Mouse (Mus musculus) spleen, postnatal 10 days (tissue): ENCODE measurements around the gene Mtcp1.

Source experiments
- DNase-seq, 2 experiments: peaks; one replicate each; pipeline ENCODE4 v3.0.0; 2021 to 2022; ENCODE audit warnings: low spot score in 2 of 2

The Mtcp1 gene

GRCm38 (mm10) chrX:75415936-75416785 is at the start of gene Mtcp1, which contains the start of the genes Cmc4 and Brcc3:
Mtcp1 (minus strand) TSS chrX:75416588.
Cmc4 (minus strand) TSS chrX:75416584.
Brcc3 (plus strand) TSS chrX:75416628.
- peak; percentile 84 to 92 for DNase-seq

DNA sequence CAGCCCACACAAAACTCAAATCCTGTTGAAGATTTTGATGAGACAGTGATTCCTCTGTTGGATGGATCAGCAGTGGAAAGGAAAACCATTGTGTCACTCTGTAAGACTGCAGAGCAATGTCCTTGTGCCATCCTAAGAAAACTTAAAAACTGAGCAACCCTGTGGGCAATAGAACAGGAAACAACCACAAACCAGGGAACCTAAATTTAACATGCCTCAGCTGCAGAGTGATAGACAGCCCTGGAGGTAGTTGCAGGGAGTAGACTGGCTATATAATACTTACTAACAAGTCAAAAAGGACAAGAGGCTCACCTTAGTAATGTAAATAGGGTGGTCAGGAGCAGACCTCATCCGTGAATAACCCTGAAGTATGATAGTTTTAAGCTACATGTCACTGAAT is 38.2 kb upstream of the Mtcp1 start:
- no peak for DNase-seq

GRCm38 (mm10) chrX:75409711-75410110 is 6.7 kb downstream of the Mtcp1 start:
- no peak for DNase-seq

GRCm38 (mm10) chrX:75403350-75403749 is 13.0 kb downstream of the Mtcp1 start:
- DNase-seq: no peak

DNA sequence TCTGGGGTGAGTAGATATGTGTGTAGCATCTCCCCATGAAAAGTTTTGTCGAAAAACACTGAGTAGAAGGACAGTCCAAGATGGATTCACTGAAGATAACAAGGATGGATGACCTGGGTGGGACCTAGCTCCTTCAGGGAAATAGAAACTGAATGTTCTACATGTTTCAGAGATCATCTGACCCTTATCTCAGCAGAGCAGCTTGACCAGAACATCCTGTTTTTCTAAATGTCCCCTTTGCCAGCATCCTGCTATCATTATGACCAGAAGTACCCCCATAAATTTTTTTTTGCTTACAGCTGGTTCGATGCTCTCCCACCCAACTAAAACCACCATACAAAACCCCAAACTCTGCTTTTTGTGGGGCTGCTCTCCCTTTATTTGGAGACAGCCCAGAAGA is 13.7 kb downstream of the Mtcp1 start:
- peak in 1 of 2 experiments; percentile 18 for DNase-seq

DNA sequence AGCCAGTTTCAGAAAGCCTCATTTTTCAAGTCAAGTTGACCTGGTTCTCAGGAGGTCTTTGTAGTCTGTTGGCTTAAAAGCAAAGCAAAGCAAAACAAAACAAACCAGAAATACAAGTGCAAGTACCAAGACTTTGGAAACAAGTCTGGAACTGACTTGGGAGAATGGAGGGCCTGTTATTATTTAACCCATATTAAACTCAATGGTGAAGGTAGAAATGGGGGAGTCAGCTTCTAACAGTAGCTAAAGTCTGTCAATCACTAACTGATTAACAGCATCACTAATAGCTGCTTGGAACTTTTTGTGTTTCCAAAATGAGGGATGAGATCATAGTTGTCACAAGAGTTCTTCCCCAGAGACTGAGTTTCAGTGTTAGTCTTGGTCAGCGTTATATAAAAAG is 16.9 kb downstream of the Mtcp1 start:
- DNase-seq: no peak

GRCm38 (mm10) chrX:75382195-75382771 is 34.1 kb downstream of the Mtcp1 start, which contains the start of the genes Fundc2 and F8:
Fundc2 (plus strand) TSS chrX:75382399.
F8 (minus strand) TSS chrX:75382615.
- DNase-seq: peak; percentile 61 to 78

GRCm38 (mm10) chrX:75381699-75382098 is 34.7 kb downstream of the Mtcp1 start:
- DNase-seq: no peak

DNA sequence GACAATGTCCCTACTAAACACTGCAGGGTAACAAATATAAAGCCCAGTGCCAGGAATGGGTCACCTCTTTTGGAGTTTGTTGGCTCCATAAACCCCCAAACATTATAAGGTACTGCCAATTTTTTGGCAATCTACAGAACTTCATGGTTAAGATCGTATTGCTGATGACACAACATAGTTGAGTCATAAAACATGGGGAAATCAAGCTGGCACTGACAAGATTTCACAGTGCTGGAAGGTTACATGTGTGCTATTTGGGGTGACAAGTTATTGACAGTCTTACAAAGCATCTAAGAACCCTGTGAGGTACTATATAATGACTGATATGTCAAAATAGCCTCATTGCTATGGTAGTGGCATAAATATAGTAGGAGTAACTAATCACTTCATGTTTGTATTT is 35.2 kb downstream of the Mtcp1 start:
- no peak for DNase-seq

- DNase-seq: no peak
Observed at GRCm38 (mm10) chrX:75376815-75377214, 39.6 kb downstream of the Mtcp1 start.

DNA sequence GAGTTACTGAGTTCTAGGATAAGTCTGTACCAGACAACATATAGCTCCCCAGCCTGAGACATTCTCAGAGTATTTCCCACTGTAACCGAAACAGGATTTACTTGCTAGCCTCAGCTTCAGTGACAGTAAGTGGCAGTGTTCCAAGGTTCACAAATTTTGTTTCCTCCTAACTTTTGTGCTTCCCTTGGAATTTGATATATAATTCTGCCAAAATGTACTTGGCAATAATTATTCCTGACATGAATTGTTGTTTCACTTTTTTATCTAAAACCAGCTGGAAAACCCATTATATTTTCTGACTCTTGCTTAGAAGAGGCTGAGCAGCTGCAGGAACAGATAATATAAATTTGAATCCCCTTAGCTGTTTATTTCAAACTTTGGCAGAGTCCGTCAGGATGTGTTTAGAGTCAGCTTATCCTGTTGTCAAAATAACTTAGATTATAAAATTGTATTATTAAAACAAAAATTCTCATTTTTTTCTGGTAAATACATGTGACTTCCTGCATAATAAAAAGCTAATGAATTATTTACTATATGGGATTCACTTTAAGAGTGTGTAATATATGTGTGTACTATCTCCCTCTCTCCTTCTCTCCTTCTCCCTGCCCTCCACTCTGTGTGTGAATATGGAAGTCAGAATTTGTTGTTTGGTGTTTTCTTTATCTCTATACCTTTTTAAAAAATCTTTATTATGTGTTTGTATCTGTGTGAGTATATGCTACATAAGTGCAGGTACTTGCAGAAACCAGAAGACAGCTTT is 43.5 kb downstream of the Mtcp1 start:
- no peak for DNase-seq

DNA sequence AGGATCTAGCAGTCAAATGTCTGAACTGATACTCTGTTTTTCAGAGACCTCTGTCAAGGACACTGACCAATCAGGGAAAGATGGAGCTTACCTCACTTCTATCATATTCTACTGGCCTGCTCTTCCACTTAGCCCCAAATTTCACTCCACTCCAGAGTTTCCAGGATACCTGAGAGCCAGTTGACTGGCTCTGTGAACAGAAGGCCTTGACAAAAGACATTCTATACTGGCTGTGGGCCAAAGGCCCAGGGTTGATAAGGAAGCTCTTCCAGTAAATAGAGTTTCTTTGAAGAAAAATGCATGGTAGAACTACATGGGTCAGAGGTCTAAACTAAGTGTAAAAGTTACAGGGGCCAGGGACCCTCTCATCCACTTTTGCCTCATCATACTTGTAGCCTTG is 46.2 kb downstream of the Mtcp1 start:
- DNase-seq: peak in 1 of 2 experiments; percentile 12
